Mouse (Mus musculus): Measurements from ENCODE around the gene Lcn11.

DNA sequence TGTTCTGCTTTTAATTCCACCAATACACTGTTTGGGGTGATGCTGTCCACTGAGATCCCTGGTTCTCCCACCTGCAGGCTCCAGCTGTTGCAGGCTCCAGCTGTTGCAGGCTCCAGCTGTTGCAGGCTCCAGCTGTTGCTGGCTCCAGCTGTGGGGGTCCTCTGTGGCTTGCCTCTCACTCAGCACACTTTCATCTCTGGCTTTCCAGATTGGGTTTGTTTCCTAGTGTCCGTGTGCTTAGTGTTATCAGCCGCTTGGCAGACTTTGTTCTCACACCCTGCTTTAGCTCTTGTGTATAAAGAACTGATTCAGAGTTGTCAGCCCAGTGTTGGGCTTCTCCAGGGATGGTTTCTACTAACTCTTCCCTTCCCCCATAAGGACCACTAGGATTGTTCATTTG is 20.8 kb downstream of the Lcn11 start:
- TF ChIP-seq RAD21 (IDR thresholded peaks at IDR 0.05; ENCODE audit: low read depth, low read length) (no peak), MAX (IDR thresholded peaks at IDR 0.05; ENCODE audit: low read length) (no peak), CTCF (conservative IDR thresholded peaks at IDR 0.05 in 1 of 2, IDR thresholded peaks at IDR 0.05 in 1 of 2; ENCODE audit: low read depth in 2 of 2, low read length in 2 of 2) (no peak), EP300 (IDR thresholded peaks at IDR 0.05; ENCODE audit: low read length) (no peak), GABPA (IDR thresholded peaks at IDR 0.05; ENCODE audit: insufficient replicate concordance, low read depth, low read length) (no peak), HCFC1 (IDR thresholded peaks at IDR 0.05; ENCODE audit: low read depth, low read length) (no peak), TBP (conservative IDR thresholded peaks at IDR 0.05; ENCODE audit: low read depth, low read length) (no peak), POLR2A (IDR thresholded peaks at IDR 0.05; ENCODE audit: low read depth, low read length) (no peak), KAT2A (IDR thresholded peaks at IDR 0.05; ENCODE audit: insufficient replicate concordance, low read length) (no peak), CHD2 (IDR thresholded peaks at IDR 0.05; ENCODE audit: low read length) (no peak), POLR2AphosphoS2 (IDR thresholded peaks at IDR 0.05; ENCODE audit: low read depth, low read length) (no peak), ZNF384 (IDR thresholded peaks at IDR 0.05; ENCODE audit: low read depth, low read length) (no peak), CHD1 (IDR thresholded peaks at IDR 0.05; ENCODE audit: low read depth, low read length) (no peak), RCOR1 (conservative IDR thresholded peaks at IDR 0.05; ENCODE audit: low read depth, low read length) (no peak)

Data from CH12.LX (cell line).